Mouse (Mus musculus) heart, adult 2 months (tissue): ENCODE data around the gene Ctag2. TPM values are rescaled to one million over a fixed set of nuclear protein-coding genes. Genes with fewer than 3 reads are reported as not detected.

Source experiments
- DNase-seq, 2 experiments: peaks; one replicate each; pipeline ENCODE4 v3.0.0; 2021
- H3K27ac ChIP-seq: fragments of 200-600 bp; 2 replicates; pipeline ENCODE4 v1.8.1; 2022
- H3K27me3 ChIP-seq: fragments of 200-500 bp; 2 replicates; pipeline ENCODE4 v1.6.1; 2012; ENCODE audit warnings: mild to moderate bottlenecking, low read length, inconsistent platforms, mixed read lengths; ENCODE audit not compliant: control insufficient read depth, insufficient read depth
- H3K36me3 ChIP-seq: fragments of 200-500 bp; 2 replicates; pipeline ENCODE4 v1.6.1; 2012; ENCODE audit warnings: low read length, inconsistent platforms; ENCODE audit not compliant: control insufficient read depth, insufficient read depth
- H3K4me1 ChIP-seq: fragments of 200-500 bp; 2 replicates; pipeline ENCODE4 v1.6.1; 2011; ENCODE audit warnings: low read length; ENCODE audit not compliant: control insufficient read depth, insufficient read depth
- H3K4me3 ChIP-seq: fragments of 200-600 bp; 2 replicates; pipeline ENCODE4 v1.8.1; 2022
- H3K79me2 ChIP-seq: fragments of 200-500 bp; replicated peaks from 2 replicates; pipeline ENCODE4 v1.6.1; 2012; ENCODE audit warnings: mild to moderate bottlenecking, inconsistent platforms, low read length, moderate library complexity, mixed read lengths; ENCODE audit not compliant: control insufficient read depth, insufficient read depth
- H3K9ac ChIP-seq: fragments of 200-500 bp; 2 replicates; pipeline ENCODE4 v1.6.1; 2012; ENCODE audit warnings: low read depth, mild to moderate bottlenecking, control low read depth, inconsistent platforms, low read length, mixed read lengths
- CTCF ChIP-seq: fragments of 200-600 bp; IDR thresholded peaks from 2 replicates; pipeline ENCODE4 v1.8.1; 2022; ENCODE audit warnings: antibody characterized with exemption, mild to moderate bottlenecking, moderate library complexity
- EP300 ChIP-seq: fragments of 200-500 bp; IDR thresholded peaks from 2 replicates; pipeline ENCODE4 v1.6.1; 2011; ENCODE audit warnings: low read depth, low read length, control low read depth; ENCODE audit not compliant: insufficient read depth
- POLR2A ChIP-seq: fragments of 200-500 bp; IDR thresholded peaks from 2 replicates; pipeline ENCODE4 v1.6.1; 2011; ENCODE audit warnings: mild to moderate bottlenecking, low read depth, low read length, control low read depth; ENCODE audit not compliant: insufficient read depth
- WGBS: fragments of 180-500 bp; shearing (Covaris S2); methylation state at CpG from one replicate; pipeline ENCODE4 v1.1.7; 2018; 5-methylcytosine and 5-hydroxymethylcytosine counted together
- intact Hi-C: fragments of 180-260 bp; cut with DNase I; formaldehyde crosslinking; loops from one replicate; pipeline ENCODE4 v1.15.1; 2025
- long read RNA-seq: library from polyadenylated mRNA; stranded (forward); transcript quantifications from one replicate; pipeline ENCODE4 v2.0.0, GENCODE M21; 2021
- polyA plus RNA-seq: library from polyadenylated mRNA; depleted of rRNA; stranded (reverse); fragments of >200 nt; gene quantifications from 2 replicates; pipeline ENCODE4 v1.2.3, GENCODE M21; 2012; rRNA removed
- total RNA-seq, 2 experiments: library from RNA; stranded (reverse); gene quantifications; 2 replicates each; pipeline ENCODE4 v1.2.3; 2021

Gene Ctag2
- not detected for total RNA-seq
- not detected in 2 replicates for polyA plus RNA-seq
- long read RNA-seq: 0 reads

DNA sequence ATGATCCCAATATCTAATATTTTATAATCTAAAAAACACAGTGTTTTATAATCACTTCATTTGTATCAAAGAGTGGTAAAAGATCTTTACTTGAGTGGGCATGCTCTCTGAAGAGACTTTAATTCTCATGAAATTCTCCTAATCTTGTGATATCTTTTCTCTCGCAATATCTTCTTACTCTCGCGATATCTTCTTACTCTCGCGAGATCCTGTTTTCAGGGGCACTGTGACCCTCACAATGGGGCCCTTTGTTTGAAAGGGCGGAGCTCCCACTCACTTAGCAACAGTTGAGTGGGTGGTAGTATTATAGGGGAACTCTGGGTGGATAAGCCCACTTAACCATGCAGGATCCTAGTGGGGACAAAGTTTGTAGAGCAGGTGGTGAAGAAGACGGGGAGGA is at the start of gene Ctag2:
Ctag2 (plus strand) TSS at position 301 of the 400 bp plus-strand sequence.
- TF ChIP-seq POLR2A (no peak), EP300 (no peak), CTCF (no peak)
- 82% methylated on average over 7 of the region's 7 CpGs for WGBS

More for the DNA sequence above, at the start of gene Ctag2:
- no peaks in the 10 kb centered on the region for H3K4me1 ChIP-seq
- no peak within 1 kb of the TSS for H3K4me3 ChIP-seq
- no peaks in the 10 kb centered on the region for H3K27me3 ChIP-seq
- no peak for DNase-seq
- H3K9ac ChIP-seq: no peak within 1 kb of the TSS
- no peak within 1 kb of the TSS for H3K27ac ChIP-seq
- intact Hi-C loops: no loop called here
- H3K36me3 ChIP-seq: no peaks in the 10 kb centered on the region
- H3K79me2 ChIP-seq: no peaks in the 10 kb centered on the region
